Mouse (Mus musculus): Measurements from ENCODE around the gene Smpd3.

Gene Smpd3

GRCm38 (mm10) chr8:106337852-106338521 is at the start of gene Smpd3:
Gene Smpd3, minus strand, starts transcription at chr8:106337988.
- peak; percentile 99 for DNase-seq (ENCODE audit: low spot score)

GRCm38 (mm10) chr8:106381026-106381425 is 43.2 kb upstream of the Smpd3 start:
- DNase-seq (ENCODE audit: low spot score) = no peak

- DNase-seq (ENCODE audit: low spot score) = no peak
These were observed 41.6 kb upstream of the Smpd3 start for GRCm38 (mm10) chr8:106379357-106379756.

- DNase-seq (ENCODE audit: low spot score) = no peak
These were observed 40.8 kb upstream of the Smpd3 start for GRCm38 (mm10) chr8:106378501-106379048.

- no peak for DNase-seq (ENCODE audit: low spot score)
These were observed 39.1 kb upstream of the Smpd3 start for GRCm38 (mm10) chr8:106376862-106377261.

- DNase-seq (ENCODE audit: low spot score) = no peak
These were observed 38.2 kb upstream of the Smpd3 start for GRCm38 (mm10) chr8:106375957-106376356.

- no peak for DNase-seq (ENCODE audit: low spot score)
These were observed 31.3 kb upstream of the Smpd3 start for GRCm38 (mm10) chr8:106369069-106369468.

GRCm38 (mm10) chr8:106368501-106368900 is 30.7 kb upstream of the Smpd3 start:
- DNase-seq (ENCODE audit: low spot score) = no peak

- no peak for DNase-seq (ENCODE audit: low spot score)
These were observed 27.0 kb upstream of the Smpd3 start for GRCm38 (mm10) chr8:106364837-106365236.

GRCm38 (mm10) chr8:106364278-106364677 is 26.5 kb upstream of the Smpd3 start:
- no peak for DNase-seq (ENCODE audit: low spot score)

- no peak for DNase-seq (ENCODE audit: low spot score)
These were observed 25.5 kb upstream of the Smpd3 start for GRCm38 (mm10) chr8:106363321-106363720.

GRCm38 (mm10) chr8:106359650-106360338 is 22.0 kb upstream of the Smpd3 start:
- no peak for DNase-seq (ENCODE audit: low spot score)

- DNase-seq (ENCODE audit: low spot score) = no peak
These were observed 13.3 kb upstream of the Smpd3 start for GRCm38 (mm10) chr8:106351135-106351534.

GRCm38 (mm10) chr8:106349398-106349797 is 11.6 kb upstream of the Smpd3 start:
- DNase-seq (ENCODE audit: low spot score) = no peak

- DNase-seq (ENCODE audit: low spot score) = no peak
These were observed 8.3 kb upstream of the Smpd3 start for GRCm38 (mm10) chr8:106346123-106346522.

GRCm38 (mm10) chr8:106343471-106343870 is 5.7 kb upstream of the Smpd3 start:
- DNase-seq (ENCODE audit: low spot score) = no peak

GRCm38 (mm10) chr8:106342828-106343227 is 5.0 kb upstream of the Smpd3 start:
- no peak for DNase-seq (ENCODE audit: low spot score)

GRCm38 (mm10) chr8:106338741-106339209 is 987 bp upstream of the Smpd3 start:
- DNase-seq (ENCODE audit: low spot score) = peak; percentile 28

- no peak for DNase-seq (ENCODE audit: low spot score)
These were observed 1.2 kb downstream of the Smpd3 start for GRCm38 (mm10) chr8:106336561-106336960.

- DNase-seq (ENCODE audit: low spot score) = no peak
These were observed 1.8 kb downstream of the Smpd3 start for GRCm38 (mm10) chr8:106336031-106336430.

GRCm38 (mm10) chr8:106335196-106335595 is 2.6 kb downstream of the Smpd3 start:
- no peak for DNase-seq (ENCODE audit: low spot score)

GRCm38 (mm10) chr8:106333346-106333745 is 4.4 kb downstream of the Smpd3 start:
- peak; percentile 36 for DNase-seq (ENCODE audit: low spot score)

- DNase-seq (ENCODE audit: low spot score) = no peak
These were observed 5.3 kb downstream of the Smpd3 start for GRCm38 (mm10) chr8:106332498-106332897.

Data from embryo, embryonic 10.5 days (tissue).